Mouse (Mus musculus) heart, embryonic 10.5 days (tissue): ENCODE data around the gene Notum. TPM values are rescaled to one million over a fixed set of nuclear protein-coding genes. Genes with fewer than 3 reads are reported as not detected.
"Not testable (repeated sequence)": the region's sequence is repeated elsewhere in the genome, so short reads cannot be mapped to it uniquely, and the experiment has no call there.

ENCODE experiments used
- DNase-seq: peaks from one replicate; pipeline ENCODE4 v3.0.0-alpha.2; 2017; ENCODE audit warnings: low spot score
- H3K27ac ChIP-seq: fragments of 300-500 bp; sonication (generic); 2 replicates; pipeline ENCODE4 v1.5.1; 2016; ENCODE audit warnings: mild to moderate bottlenecking
- H3K27me3 ChIP-seq: fragments of 300-500 bp; sonication (generic); 2 replicates; pipeline ENCODE4 v1.6.1; 2016; ENCODE audit warnings: mild to moderate bottlenecking; ENCODE audit not compliant: poor library complexity, insufficient read depth, severe bottlenecking
- H3K36me3 ChIP-seq: fragments of 300-500 bp; sonication (generic); 2 replicates; pipeline ENCODE4 v1.6.1; 2016; ENCODE audit warnings: mild to moderate bottlenecking, moderate library complexity
- H3K4me1 ChIP-seq: fragments of 300-500 bp; sonication (generic); 2 replicates; pipeline ENCODE4 v1.6.1; 2016; ENCODE audit warnings: mild to moderate bottlenecking
- H3K4me3 ChIP-seq: fragments of 300-500 bp; sonication (generic); 2 replicates; pipeline ENCODE4 v1.5.1; 2016; ENCODE audit warnings: mild to moderate bottlenecking, moderate library complexity
- H3K9me3 ChIP-seq: fragments of 300-500 bp; sonication (generic); 2 replicates; pipeline ENCODE4 v1.6.1; 2016; ENCODE audit warnings: mild to moderate bottlenecking, moderate library complexity
- WGBS: fragments of 180-500 bp; shearing (Covaris S2); methylation state at CpG from one replicate; pipeline ENCODE4 v1.1.7; 2016; 5-methylcytosine and 5-hydroxymethylcytosine counted together
- polyA plus RNA-seq: library from polyadenylated mRNA; unstranded; fragments of >200 nt; fragmentation: Nextera tagmentation; extraction: Ambion mirVana; gene quantifications from 2 replicates; pipeline ENCODE4 v1.2.1, GENCODE M21; 2016

The Notum gene
- polyA plus RNA-seq, 1 experiment from 2014 or later = 5.8 TPM

- Histone ChIP-seq H3K36me3 (peaks cover 74% of the 10 kb centered on the region), H3K4me3 (no peak overlapping the region), H3K27me3 (no peaks in the 10 kb centered on the region), H3K27ac (no peak overlapping the region), H3K4me1 (peaks cover 30% of the 10 kb centered on the region), H3K9me3 (no peaks in the 10 kb centered on the region)
- WGBS = 88% methylated on average over 4 of the region's 4 CpGs
- DNase-seq = no peak
These were observed 31.6 kb upstream of the Notum start for GRCm38 (mm10) chr11:120692471-120693011.

GRCm38 (mm10) chr11:120689365-120689764, 28.4 kb upstream of the Notum start:
- 86% methylated on average over 3 of the region's 3 CpGs for WGBS
- Histone ChIP-seq H3K27me3 (no peaks in the 10 kb centered on the region), H3K9me3 (no peaks in the 10 kb centered on the region), H3K36me3 (peaks cover 81% of the 10 kb centered on the region), H3K4me1 (peaks cover 9% of the 10 kb centered on the region), H3K4me3 (no peak overlapping the region), H3K27ac (no peak overlapping the region)
- no peak for DNase-seq

GRCm38 (mm10) chr11:120686650-120687272, 25.8 kb upstream of the Notum start:
- H3K4me3 ChIP-seq = no peak overlapping the region
- H3K9me3 ChIP-seq = no peaks in the 10 kb centered on the region
- no peak for DNase-seq
- H3K4me1 ChIP-seq = peaks cover 12% of the 10 kb centered on the region; the same call in 1 of the 2 replicates
- WGBS = 91% methylated on average over 20 of the region's 20 CpGs
- H3K27me3 ChIP-seq = no peaks in the 10 kb centered on the region
- H3K36me3 ChIP-seq = peaks cover 80% of the 10 kb centered on the region
- H3K27ac ChIP-seq = no peak overlapping the region

- Histone ChIP-seq H3K4me3 (no peak overlapping the region), H3K27ac (no peak overlapping the region), H3K4me1 (peaks cover 12% of the 10 kb centered on the region; the same call in 1 of the 2 replicates), H3K9me3 (no peaks in the 10 kb centered on the region), H3K27me3 (no peaks in the 10 kb centered on the region), H3K36me3 (peaks cover 84% of the 10 kb centered on the region)
- no peak for DNase-seq
- 85% methylated on average over 2 of the region's 2 CpGs for WGBS
These were observed 23.7 kb upstream of the Notum start for GRCm38 (mm10) chr11:120684660-120685059.

- Histone ChIP-seq H3K36me3 (peaks cover 84% of the 10 kb centered on the region), H3K27ac (no peak overlapping the region), H3K27me3 (no peaks in the 10 kb centered on the region), H3K4me3 (no peak overlapping the region), H3K9me3 (no peaks in the 10 kb centered on the region), H3K4me1 (peaks cover 12% of the 10 kb centered on the region; the same call in 1 of the 2 replicates)
- DNase-seq = no peak
- 88% methylated on average over 2 of the region's 2 CpGs for WGBS
These were observed 23.1 kb upstream of the Notum start for GRCm38 (mm10) chr11:120684086-120684485.

- peaks cover 12% of the 10 kb centered on the region; the same call in 1 of the 2 replicates for H3K4me1 ChIP-seq
- H3K4me3 ChIP-seq = no peak overlapping the region
- no peaks in the 10 kb centered on the region for H3K9me3 ChIP-seq
- peaks cover 84% of the 10 kb centered on the region for H3K36me3 ChIP-seq
- DNase-seq = no peak
- H3K27me3 ChIP-seq = no peaks in the 10 kb centered on the region
- 83% methylated on average over 3 of the region's 3 CpGs for WGBS
- no peak overlapping the region for H3K27ac ChIP-seq
These were observed 22.6 kb upstream of the Notum start for GRCm38 (mm10) chr11:120683536-120683935.

GRCm38 (mm10) chr11:120682683-120683082, 21.7 kb upstream of the Notum start:
- 88% methylated on average over 5 of the region's 5 CpGs for WGBS

GRCm38 (mm10) chr11:120679909-120680308, 18.9 kb upstream of the Notum start:
- 73% methylated on average over 3 of the region's 3 CpGs for WGBS
- Histone ChIP-seq H3K4me1 (peaks cover 22% of the 10 kb centered on the region; the same call in 1 of the 2 replicates), H3K27me3 (no peaks in the 10 kb centered on the region), H3K4me3 (no peak overlapping the region), H3K36me3 (peaks cover 85% of the 10 kb centered on the region), H3K27ac (no peak overlapping the region), H3K9me3 (no peaks in the 10 kb centered on the region)
- no peak for DNase-seq

More at GRCm38 (mm10) chr11:120682683-120683082, 21.7 kb upstream of the Notum start:
- Histone ChIP-seq H3K4me3 (no peak overlapping the region), H3K27ac (no peak overlapping the region), H3K9me3 (no peaks in the 10 kb centered on the region), H3K4me1 (peaks cover 12% of the 10 kb centered on the region; the same call in 1 of the 2 replicates), H3K36me3 (peaks cover 84% of the 10 kb centered on the region), H3K27me3 (no peaks in the 10 kb centered on the region)
- DNase-seq = no peak

- no peaks in the 10 kb centered on the region for H3K9me3 ChIP-seq
- no peaks in the 10 kb centered on the region for H3K27me3 ChIP-seq
- no peak overlapping the region for H3K4me3 ChIP-seq
- H3K36me3 ChIP-seq = peaks cover 62% of the 10 kb centered on the region
- no peak overlapping the region for H3K27ac ChIP-seq
- WGBS = 83% methylated on average over 4 of the region's 4 CpGs
- no peak for DNase-seq
- peaks cover 24% of the 10 kb centered on the region for H3K4me1 ChIP-seq
These were observed 16.0 kb upstream of the Notum start for GRCm38 (mm10) chr11:120676951-120677350.

- not testable (repeated sequence) for H3K27me3 ChIP-seq, H3K27ac ChIP-seq, DNase-seq, H3K9me3 ChIP-seq, H3K4me3 ChIP-seq
- Histone ChIP-seq H3K4me1 (peaks cover 24% of the 10 kb centered on the region), H3K36me3 (peaks cover 56% of the 10 kb centered on the region)
- 81% methylated on average over 4 of the region's 5 CpGs for WGBS
These were observed 14.9 kb upstream of the Notum start for GRCm38 (mm10) chr11:120675875-120676274.

- Histone ChIP-seq H3K27me3 (no peaks in the 10 kb centered on the region), H3K36me3 (peaks cover 34% of the 10 kb centered on the region), H3K4me1 (peaks cover 24% of the 10 kb centered on the region), H3K4me3 (peak overlapping the region; percentile 86), H3K9me3 (no peaks in the 10 kb centered on the region), H3K27ac (peak overlapping the region; percentile 99)
- DNase-seq = no peak
- 39% methylated on average over 12 of the region's 12 CpGs for WGBS
These were observed 12.7 kb upstream of the Notum start for GRCm38 (mm10) chr11:120673594-120674122.

- Histone ChIP-seq H3K27ac (peak within 1 kb of the TSS; percentile 99), H3K27me3 (no peaks in the 10 kb centered on the region), H3K36me3 (peaks cover 26% of the 10 kb centered on the region), H3K9me3 (no peaks in the 10 kb centered on the region), H3K4me1 (peaks cover 24% of the 10 kb centered on the region), H3K4me3 (peak within 1 kb of the TSS; percentile 86)
- DNase-seq = peak; percentile 97
- 1% methylated on average over 72 of the region's 83 CpGs for WGBS
These were observed 12.0 kb upstream of the Notum start, which contains the start of gene Aspscr1 for GRCm38 (mm10) chr11:120672687-120673593. Gene Aspscr1, plus strand, starts transcription at chr11:120672973.
